Mouse (Mus musculus): ENCODE measurements at regions not wholly inside any gene's neighbourhood (a gene's known extent, or its start where the extent isn't known, plus 50 kb on each side); places are given as distances from the start of the nearest gene placed in this dataset.

- no peak overlapping the region for H3K4me3 ChIP-seq (ENCODE audit: control insufficient read depth in 1 of 2, insufficient read depth in 1 of 2, low read depth in 2 of 2, low read length in 2 of 2)
- no peak overlapping the region for H3K9ac ChIP-seq (ENCODE audit: control insufficient read depth, low read depth, low read length, poor library complexity, severe bottlenecking)
- no peaks in the 10 kb centered on the region for H3K36me3 ChIP-seq (ENCODE audit: control insufficient read depth in 1 of 2, insufficient read depth in 2 of 2, low read length in 2 of 2)
- no peak overlapping the region for H3K27ac ChIP-seq (ENCODE audit: control insufficient read depth, low read depth, low read length)
- no peaks in the 10 kb centered on the region for H3K27me3 ChIP-seq (ENCODE audit: control insufficient read depth in 1 of 2, insufficient read depth in 2 of 2, low read length in 2 of 2)
- TF ChIP-seq POLR2AphosphoS5 (IDR thresholded peaks at IDR 0.05; ENCODE audit: borderline replicate concordance, low read depth, low read length) (no peak), POLR2A (IDR thresholded peaks at IDR 0.05; ENCODE audit: control insufficient read depth in 1 of 2, insufficient read depth in 1 of 2, low read depth in 1 of 2, low read length in 2 of 2, poor library complexity in 1 of 2) (no peak), E2F4 (IDR thresholded peaks at IDR 0.05; ENCODE audit: borderline replicate concordance, low read depth, low read length) (no peak), MAX (IDR thresholded peaks at IDR 0.05; ENCODE audit: low read length) (no peak), ZKSCAN1 (IDR thresholded peaks at IDR 0.05; ENCODE audit: low read depth, low read length) (no peak), POLR2AphosphoS2 (IDR thresholded peaks at IDR 0.05; ENCODE audit: low read length) (no peak), HCFC1 (IDR thresholded peaks at IDR 0.05; ENCODE audit: low read depth, low read length) (no peak), SIN3A (IDR thresholded peaks at IDR 0.05; ENCODE audit: low read length) (no peak), ELF1 (IDR thresholded peaks at IDR 0.05; ENCODE audit: low read depth, low read length) (no peak), ZMIZ1 (IDR thresholded peaks at IDR 0.05; ENCODE audit: low read depth, low read length) (no peak), NELFE (IDR thresholded peaks at IDR 0.05; ENCODE audit: low read depth, low read length) (no peak), CTCF (IDR thresholded peaks at IDR 0.05 in 2 of 3, conservative IDR thresholded peaks at IDR 0.05 in 1 of 3; ENCODE audit: control insufficient read depth in 1 of 3, insufficient read depth in 1 of 3, low read depth in 2 of 3, low read length in 3 of 3, poor library complexity in 1 of 3, severe bottlenecking in 1 of 3) (no peak), NRF1 (IDR thresholded peaks at IDR 0.05; ENCODE audit: insufficient read depth, low read depth, low read length, poor library complexity, severe bottlenecking) (no peak), USF2 (IDR thresholded peaks at IDR 0.05; ENCODE audit: borderline replicate concordance in 1 of 2, insufficient read depth in 1 of 2, low read depth in 1 of 2, low read length in 2 of 2) (no peak), RCOR1 (IDR thresholded peaks at IDR 0.05; ENCODE audit: low read depth, low read length) (no peak), MYB (IDR thresholded peaks at IDR 0.05; ENCODE audit: low read depth, low read length) (no peak), KAT2A (conservative IDR thresholded peaks at IDR 0.05; ENCODE audit: low read depth, low read length) (no peak)
- H3K79me2 ChIP-seq (ENCODE audit: control insufficient read depth, insufficient read depth, low read length, poor library complexity), result no peaks in the 10 kb centered on the region
- no peaks in the 10 kb centered on the region for H3K4me1 ChIP-seq (ENCODE audit: control insufficient read depth in 1 of 2, insufficient read depth in 2 of 2, low read length in 2 of 2)
- H3K9me3 ChIP-seq (replicated peaks; ENCODE audit: insufficient read depth, low read length), result no peaks in the 10 kb centered on the region
- no peak for DNase-seq (ENCODE audit: low read depth, low spot score)
Measured at GRCm38 (mm10) chr1:92772784-92773113, 58.7 kb upstream of the Gpc1 start.

GRCm38 (mm10) chr1:92772101-92772783 is 59.2 kb upstream of the Gpc1 start:
- TF ChIP-seq NRF1 (IDR thresholded peaks at IDR 0.05; ENCODE audit: insufficient read depth, low read depth, low read length, poor library complexity, severe bottlenecking) (no peak), MYC (IDR thresholded peaks at IDR 0.05; ENCODE audit: low read depth, low read length) (no peak), TAL1 (IDR thresholded peaks at IDR 0.05; ENCODE audit: low read length) (no peak), RCOR1 (IDR thresholded peaks at IDR 0.05; ENCODE audit: low read depth, low read length) (no peak), MXI1 (IDR thresholded peaks at IDR 0.05; ENCODE audit: low read depth, low read length) (no peak), HCFC1 (IDR thresholded peaks at IDR 0.05; ENCODE audit: low read depth, low read length) (no peak), UBTF (IDR thresholded peaks at IDR 0.05; ENCODE audit: borderline replicate concordance, insufficient read depth, low read depth, low read length) (no peak), ZNF384 (IDR thresholded peaks at IDR 0.05; ENCODE audit: low read depth, low read length) (no peak), EP300 (IDR thresholded peaks at IDR 0.05; ENCODE audit: low read depth in 1 of 2, low read length in 2 of 2) (no peak), CHD2 (IDR thresholded peaks at IDR 0.05; ENCODE audit: low read length) (no peak), ZC3H11A (IDR thresholded peaks at IDR 0.05; ENCODE audit: low read depth, low read length) (no peak), ZKSCAN1 (IDR thresholded peaks at IDR 0.05; ENCODE audit: low read depth, low read length) (no peak), POLR2AphosphoS5 (IDR thresholded peaks at IDR 0.05; ENCODE audit: borderline replicate concordance, low read depth, low read length) (no peak), USF1 (IDR thresholded peaks at IDR 0.05; ENCODE audit: low read depth, low read length) (no peak), GABPA (IDR thresholded peaks at IDR 0.05; ENCODE audit: low read depth, low read length) (no peak)
- Histone ChIP-seq H3K27ac (ENCODE audit: control insufficient read depth, low read depth, low read length) (no peak overlapping the region), H3K4me1 (ENCODE audit: control insufficient read depth in 1 of 2, insufficient read depth in 2 of 2, low read length in 2 of 2) (no peaks in the 10 kb centered on the region), H3K27me3 (ENCODE audit: control insufficient read depth in 1 of 2, insufficient read depth in 2 of 2, low read length in 2 of 2) (no peaks in the 10 kb centered on the region), H3K4me3 (ENCODE audit: control insufficient read depth in 1 of 2, insufficient read depth in 1 of 2, low read depth in 2 of 2, low read length in 2 of 2) (no peak overlapping the region), H3K36me3 (ENCODE audit: control insufficient read depth in 1 of 2, insufficient read depth in 2 of 2, low read length in 2 of 2) (no peaks in the 10 kb centered on the region), H3K9ac (ENCODE audit: control insufficient read depth, low read depth, low read length, poor library complexity, severe bottlenecking) (no peak overlapping the region), H3K9me3 (replicated peaks; ENCODE audit: insufficient read depth, low read length) (no peaks in the 10 kb centered on the region), H3K79me2 (ENCODE audit: control insufficient read depth, insufficient read depth, low read length, poor library complexity) (no peaks in the 10 kb centered on the region)
- no peak for DNase-seq (ENCODE audit: low read depth, low spot score)
